Mouse (Mus musculus): ENCODE data around the gene Atxn2. TPM values are rescaled to one million over a fixed set of nuclear protein-coding genes. Genes with fewer than 3 reads are reported as not detected.

Atxn2 gene
- total and polyA plus RNA-seq, 2 experiments from 2014 or later, result 102 to 103 TPM

DNA sequence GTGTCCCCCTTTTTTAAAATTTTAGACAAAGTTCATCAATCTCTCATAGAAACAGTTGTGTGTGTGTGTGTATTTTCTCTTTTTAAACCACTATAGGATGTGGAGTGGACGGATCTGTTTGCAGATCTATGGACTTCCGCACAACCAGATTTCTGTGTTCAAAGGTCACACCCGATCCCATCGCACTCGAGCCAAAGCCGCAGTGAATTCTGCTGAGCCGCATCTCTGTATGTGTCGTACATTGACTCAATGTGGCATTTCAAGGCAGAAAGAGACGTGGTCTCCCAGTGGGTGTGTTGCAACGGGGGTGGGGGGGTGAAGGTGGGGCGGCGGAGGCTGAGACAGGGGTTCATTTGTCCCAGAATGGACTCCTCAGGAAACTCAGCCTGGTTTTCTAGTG lies 147.3 kb downstream of the Atxn2 start:
- TF ChIP-seq CTCF (IDR thresholded peaks at IDR 0.05), result no peak
- Histone ChIP-seq H3K36me3 (ENCODE audit: insufficient read depth, low read length) (peaks cover 16% of the 10 kb centered on the region), H3K4me2 (ENCODE audit: low read depth, low read length, poor library complexity, severe bottlenecking) (no peak overlapping the region), H3K4me3 (ENCODE audit: low read depth, low read length) (no peak overlapping the region), H3K4me1 (ENCODE audit: insufficient read depth, low read length) (no peaks in the 10 kb centered on the region), H3K9me3 (ENCODE audit: low read length) (peaks cover 5% of the 10 kb centered on the region; the same call in 1 of the 2 replicates), H3K27ac (ENCODE audit: low read depth, low read length) (no peak overlapping the region), H3K27me3 (ENCODE audit: insufficient read depth, low read length) (no peaks in the 10 kb centered on the region), H3K9ac (replicated peaks; ENCODE audit: low read length, poor library complexity, severe bottlenecking) (no peak overlapping the region)
- DNase-seq (ENCODE audit: low spot score), result no peak
- 87% methylated on average over 12 of the region's 12 CpGs for WGBS
- ATAC-seq (ENCODE audit: low FRiP score), result no peak

DNA sequence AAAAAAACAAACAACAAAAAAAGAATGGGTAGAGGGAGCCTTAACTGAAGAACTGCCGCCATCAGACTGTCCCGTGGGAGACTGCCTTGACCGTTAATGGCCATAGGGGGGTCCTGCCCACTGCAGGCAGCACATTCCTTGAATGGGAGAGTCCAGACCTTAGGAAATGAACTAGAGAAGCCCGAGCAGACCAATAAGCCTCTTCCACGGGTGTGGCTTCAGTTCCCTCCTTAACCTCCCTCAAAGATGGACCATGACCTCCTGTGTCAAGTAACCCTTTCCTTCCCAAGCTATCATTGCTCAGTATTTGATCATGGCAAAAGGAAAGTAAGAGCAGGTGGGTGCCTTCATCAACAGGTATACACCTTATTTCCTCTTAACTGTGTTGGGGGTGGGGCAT lies 150.8 kb downstream of the Atxn2 start:
- H3K4me3 ChIP-seq (ENCODE audit: low read depth, low read length), result no peak overlapping the region
- H3K9me3 ChIP-seq (ENCODE audit: low read length), result peaks cover 5% of the 10 kb centered on the region; the same call in 1 of the 2 replicates
- H3K36me3 ChIP-seq (ENCODE audit: insufficient read depth, low read length), result peaks cover 11% of the 10 kb centered on the region
- WGBS, result 76% methylated on average over 5 of the region's 5 CpGs
- DNase-seq (ENCODE audit: low spot score), result no peak
- TF ChIP-seq CTCF (IDR thresholded peaks at IDR 0.05), result no peak
- no peak overlapping the region for H3K4me2 ChIP-seq (ENCODE audit: low read depth, low read length, poor library complexity, severe bottlenecking)
- no peaks in the 10 kb centered on the region for H3K4me1 ChIP-seq (ENCODE audit: insufficient read depth, low read length)
- no peak overlapping the region for H3K9ac ChIP-seq (replicated peaks; ENCODE audit: low read length, poor library complexity, severe bottlenecking)
- H3K27ac ChIP-seq (ENCODE audit: low read depth, low read length), result no peak overlapping the region
- no peaks in the 10 kb centered on the region for H3K27me3 ChIP-seq (ENCODE audit: insufficient read depth, low read length)
- ATAC-seq (ENCODE audit: low FRiP score), result no peak

GRCm38 (mm10) chr5:121864330-121864729 lies 153.2 kb downstream of the Atxn2 start:
- Histone ChIP-seq H3K27me3 (ENCODE audit: insufficient read depth, low read length) (no peaks in the 10 kb centered on the region), H3K4me2 (ENCODE audit: low read depth, low read length, poor library complexity, severe bottlenecking) (no peak overlapping the region), H3K4me3 (ENCODE audit: low read depth, low read length) (no peak overlapping the region), H3K4me1 (ENCODE audit: insufficient read depth, low read length) (no peaks in the 10 kb centered on the region), H3K9ac (replicated peaks; ENCODE audit: low read length, poor library complexity, severe bottlenecking) (no peak overlapping the region), H3K9me3 (ENCODE audit: low read length) (peaks cover 5% of the 10 kb centered on the region; the same call in 1 of the 2 replicates), H3K36me3 (ENCODE audit: insufficient read depth, low read length) (peaks cover 25% of the 10 kb centered on the region), H3K27ac (ENCODE audit: low read depth, low read length) (no peak overlapping the region)
- 21% methylated on average over 6 of the region's 11 CpGs for WGBS
- ATAC-seq (ENCODE audit: low FRiP score), result no peak
- no peak for DNase-seq (ENCODE audit: low spot score)
- TF ChIP-seq CTCF (IDR thresholded peaks at IDR 0.05), result no peak

Small RNA genes lying within 50 kb of the gene (microRNA-seq; reads per million reads assigned to microRNA genes)
- 2.0 reads per million for gene Mir7031 (ENCODE audit: borderline number of aligned reads)

Other genes starting within 250 kb of the Atxn2 start
- gene Adam1b, start 207.9 kb upstream of the Atxn2 start, total RNA-seq (2014; rRNA removed), result not detected in 2 replicates
- not detected in 2 replicates for gene Adam1b, start 207.9 kb upstream of the Atxn2 start, polyA plus RNA-seq (2015; fragmentation: Nextera tagmentation; extraction: Ambion mirVana)
- gene Adam1a, start 165.9 kb upstream of the Atxn2 start, total RNA-seq (2014; rRNA removed), result 17.0 and 21.0 TPM in 2 replicates
- 1.8 and 2.4 TPM in 2 replicates for gene Adam1a, start 165.9 kb upstream of the Atxn2 start, polyA plus RNA-seq (2015; fragmentation: Nextera tagmentation; extraction: Ambion mirVana)
- gene Gm42878, start 165.9 kb upstream of the Atxn2 start, total RNA-seq (2014; rRNA removed), result 0.71 TPM in 1 of 2 replicates, not detected in the other
- gene Gm42878, start 165.9 kb upstream of the Atxn2 start, polyA plus RNA-seq (2015; fragmentation: Nextera tagmentation; extraction: Ambion mirVana), result not detected in 2 replicates
- gene Mapkapk5, start 165.4 kb upstream of the Atxn2 start, total RNA-seq (2014; rRNA removed), result 72.7 and 78.0 TPM in 2 replicates
- 45.3 and 45.8 TPM in 2 replicates for gene Mapkapk5, start 165.4 kb upstream of the Atxn2 start, polyA plus RNA-seq (2015; fragmentation: Nextera tagmentation; extraction: Ambion mirVana)
- gene Aldh2, start 117.5 kb upstream of the Atxn2 start, total RNA-seq (2014; rRNA removed), result 104 TPM in 2 replicates
- gene Aldh2, start 117.5 kb upstream of the Atxn2 start, polyA plus RNA-seq (2015; fragmentation: Nextera tagmentation; extraction: Ambion mirVana), result 139 and 147 TPM in 2 replicates
- gene Acad12, start 92.4 kb upstream of the Atxn2 start, total RNA-seq (2014; rRNA removed), result 2.0 and 2.1 TPM in 2 replicates
- 1.8 and 2.1 TPM in 2 replicates for gene Acad12, start 92.4 kb upstream of the Atxn2 start, polyA plus RNA-seq (2015; fragmentation: Nextera tagmentation; extraction: Ambion mirVana)
- 1.7 TPM in 2 replicates for gene Acad10, start 50.8 kb upstream of the Atxn2 start, total RNA-seq (2014; rRNA removed)
- gene Acad10, start 50.8 kb upstream of the Atxn2 start, polyA plus RNA-seq (2015; fragmentation: Nextera tagmentation; extraction: Ambion mirVana), result 1.3 and 1.4 TPM in 2 replicates
- 47.3 and 48.2 TPM in 2 replicates for gene Brap, start 50.8 kb upstream of the Atxn2 start, total RNA-seq (2014; rRNA removed)
- gene Brap, start 50.8 kb upstream of the Atxn2 start, polyA plus RNA-seq (2015; fragmentation: Nextera tagmentation; extraction: Ambion mirVana), result 43.5 and 43.6 TPM in 2 replicates
- gene Sh2b3, start 126.3 kb downstream of the Atxn2 start, total RNA-seq (2014; rRNA removed), result 21.5 and 23.8 TPM in 2 replicates
- 5.9 and 6.4 TPM in 2 replicates for gene Sh2b3, start 126.3 kb downstream of the Atxn2 start, polyA plus RNA-seq (2015; fragmentation: Nextera tagmentation; extraction: Ambion mirVana)
- gene Pheta1, start 137.6 kb downstream of the Atxn2 start, total RNA-seq (2014; rRNA removed), result 46.1 and 49.7 TPM in 2 replicates
- 29.8 and 33.1 TPM in 2 replicates for gene Pheta1, start 137.6 kb downstream of the Atxn2 start, polyA plus RNA-seq (2015; fragmentation: Nextera tagmentation; extraction: Ambion mirVana)

All from midbrain, postnatal 0 days (tissue).